Mouse (Mus musculus) lung, postnatal 14 days (tissue): ENCODE measurements around the gene Tcap.

Source experiments
- DNase-seq: peaks from one replicate; pipeline ENCODE4 v3.0.0; 2021

Gene Tcap

DNA sequence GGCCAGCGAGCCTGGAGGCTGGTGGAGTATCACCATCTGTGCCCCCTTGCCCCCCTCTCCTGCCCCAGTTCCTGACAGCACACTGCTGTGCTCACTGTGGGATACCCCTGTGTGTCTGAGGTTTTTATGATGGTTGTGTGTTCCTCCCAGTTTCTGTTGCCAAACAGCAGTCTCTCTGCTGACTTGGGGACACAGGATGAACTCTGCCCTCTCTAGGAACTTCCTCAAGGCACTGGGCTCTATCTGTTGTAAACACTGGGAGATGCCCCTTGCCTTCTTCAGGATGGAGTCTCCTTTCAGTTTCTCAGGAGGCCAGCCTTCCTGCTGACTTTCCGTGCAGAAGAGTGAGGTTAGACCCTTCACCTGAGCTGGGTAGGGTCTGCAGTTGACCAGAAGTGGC is 30.6 kb downstream of the Tcap start:
- no peak for DNase-seq

DNA sequence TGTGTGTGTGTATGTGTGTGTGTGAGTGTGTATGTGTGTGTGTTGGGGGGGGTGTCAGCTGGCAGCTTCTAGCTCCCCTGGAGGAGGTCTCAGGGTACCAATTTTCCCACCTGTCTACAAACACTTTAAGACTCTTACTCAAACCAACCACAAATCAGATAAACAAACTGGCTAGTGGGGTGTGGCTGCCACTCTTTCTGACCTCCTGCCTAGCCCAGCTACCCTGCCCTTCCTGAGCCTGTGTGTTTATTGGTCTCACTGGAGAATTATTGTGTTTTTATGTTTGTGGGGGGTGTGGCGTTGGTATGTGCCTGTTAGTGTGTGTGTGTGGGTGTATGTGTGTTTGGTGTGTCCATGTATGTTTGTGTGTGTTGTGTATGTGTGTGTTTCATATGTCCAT is 33.5 kb downstream of the Tcap start:
- DNase-seq = no peak

DNA sequence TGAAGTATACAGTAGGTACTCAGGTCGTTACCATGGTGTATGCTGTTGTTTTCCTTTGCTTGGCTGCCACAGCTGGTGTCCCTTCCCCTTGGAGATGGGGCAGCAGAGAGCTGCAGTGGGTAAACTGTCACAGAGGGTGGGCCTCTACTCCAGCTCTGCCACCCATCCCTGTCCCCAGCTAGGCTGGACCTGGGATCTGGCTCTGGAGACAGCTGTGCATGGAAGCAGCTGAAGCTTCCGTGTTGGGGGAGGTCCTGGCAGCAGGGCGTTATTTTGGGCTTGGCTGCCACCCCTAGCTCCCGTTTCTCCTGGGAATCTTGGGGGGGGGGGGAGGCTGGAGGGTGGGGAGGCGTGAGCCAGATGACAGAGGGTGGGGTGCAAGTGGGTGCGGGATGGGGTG is 34.7 kb downstream of the Tcap start:
- DNase-seq = no peak

DNA sequence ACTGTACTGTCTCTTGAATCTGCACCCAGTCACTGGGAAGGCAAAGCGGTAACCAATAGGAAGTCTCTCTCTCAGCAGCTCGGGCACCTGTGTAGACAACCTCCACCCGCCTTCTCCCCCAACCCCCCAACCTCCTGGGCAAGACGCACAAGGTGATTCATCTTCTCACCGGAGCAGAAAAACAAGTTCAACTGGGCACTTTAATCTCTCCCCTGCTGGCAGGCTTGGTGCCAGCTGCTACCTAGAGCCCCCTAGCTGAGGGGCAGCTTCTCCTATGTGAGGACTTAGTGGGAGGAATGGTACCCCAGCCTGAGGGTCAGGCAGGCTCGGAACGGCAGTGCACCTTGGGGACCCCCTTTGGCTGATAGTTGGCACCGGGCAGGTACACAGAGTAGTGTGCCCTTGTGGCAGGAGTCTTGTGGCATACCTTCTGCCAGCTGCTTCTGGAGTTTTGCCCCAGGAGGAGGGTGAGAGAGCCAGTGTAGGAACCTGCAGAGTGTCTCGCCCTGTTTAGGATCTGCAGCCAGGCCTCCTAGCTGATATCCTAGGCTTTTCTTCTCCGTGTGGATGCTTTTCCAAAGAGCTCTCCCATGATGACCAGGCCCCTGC is 35.4 kb downstream of the Tcap start:
- peak; percentile 44 for DNase-seq

DNA sequence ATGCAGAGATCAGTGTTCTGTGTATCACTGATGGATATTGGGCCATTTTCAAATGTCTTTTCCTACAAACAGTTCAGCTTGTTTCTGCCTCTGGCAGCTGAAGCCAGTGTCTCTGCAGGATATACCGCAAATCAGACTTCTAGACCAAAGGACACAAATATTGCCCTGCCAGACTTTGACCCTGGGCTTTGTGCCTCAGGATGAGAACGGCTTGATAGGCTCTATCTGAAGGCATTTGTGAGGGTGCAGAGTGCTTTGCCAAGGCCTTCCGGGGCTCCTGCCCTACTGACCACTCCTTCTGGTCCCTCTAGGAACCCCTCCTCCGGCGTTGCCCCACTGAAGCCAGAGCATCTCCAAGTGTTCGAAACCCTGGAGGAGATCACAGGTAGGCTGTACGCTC is 43.0 kb downstream of the Tcap start:
- DNase-seq = no peak

DNA sequence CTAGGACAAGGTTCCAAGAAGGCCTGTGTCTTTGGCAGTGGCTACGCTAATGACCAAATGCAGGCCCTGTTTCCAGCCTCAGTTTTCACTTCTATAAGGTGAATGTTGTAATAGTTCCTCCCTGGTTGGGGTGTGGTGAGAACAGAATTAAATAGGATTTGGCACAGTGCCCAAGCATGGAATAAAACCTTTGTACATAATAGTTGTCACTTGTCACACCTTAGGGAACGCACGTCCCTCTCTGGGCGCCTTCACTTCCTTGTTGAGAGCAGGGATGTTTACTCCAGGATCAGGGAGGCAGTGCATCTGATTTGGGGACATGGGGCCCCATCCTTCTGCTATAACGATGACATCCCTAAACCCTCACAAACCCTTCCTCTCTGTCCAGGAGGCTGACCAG is 44.8 kb downstream of the Tcap start:
- no peak for DNase-seq

DNA sequence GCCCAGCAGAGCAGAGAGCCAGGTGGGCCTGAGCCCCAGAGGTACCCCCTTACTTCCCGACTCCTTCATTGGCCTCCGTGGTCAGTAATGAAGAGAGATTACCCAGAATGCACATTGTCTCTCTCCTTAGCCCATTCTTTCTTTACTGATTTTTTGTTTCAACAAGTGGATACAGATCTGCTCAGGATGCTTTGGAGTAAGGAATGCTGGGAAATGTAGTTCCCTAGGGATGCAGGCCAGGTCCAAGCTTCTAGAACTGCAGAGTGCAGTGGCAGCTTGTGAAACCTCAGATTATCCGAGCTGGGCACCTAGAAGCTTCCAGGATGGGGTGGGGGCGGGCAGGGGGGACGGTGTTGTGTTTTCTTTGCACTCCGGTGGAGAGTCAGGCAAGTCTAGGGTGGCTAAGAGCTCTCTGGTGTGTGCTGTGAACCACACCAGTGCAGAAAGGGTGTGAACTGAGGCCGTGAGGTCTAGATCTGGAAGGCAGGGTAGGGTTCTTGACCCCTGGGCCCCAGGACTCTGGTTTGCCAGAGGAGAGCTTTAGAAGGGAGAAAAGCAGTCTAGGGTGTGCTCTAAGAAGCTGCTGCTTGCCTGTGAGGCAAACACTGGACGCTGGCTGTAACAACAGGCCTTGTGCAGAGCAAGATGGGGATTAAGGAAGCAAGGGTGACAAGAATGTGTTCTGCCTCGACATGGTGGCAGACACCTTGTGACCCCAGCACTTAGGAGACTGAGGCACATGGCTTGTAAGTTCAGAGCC is 48.3 kb downstream of the Tcap start:
- no peak for DNase-seq
